Mouse (Mus musculus): ENCODE data around the gene Wrb.

The Wrb gene

GRCm38 (mm10) chr16:96158511-96159080, 13.4 kb downstream of the Wrb start:
- no peak for DNase-seq (ENCODE audit: low spot score in 2 of 2)

- DNase-seq (ENCODE audit: low spot score in 2 of 2): peak; percentile 21 to 37
These were observed 14.0 kb downstream of the Wrb start for GRCm38 (mm10) chr16:96159091-96159731.

GRCm38 (mm10) chr16:96159794-96160346, 14.7 kb downstream of the Wrb start:
- DNase-seq (ENCODE audit: low spot score in 2 of 2): no peak

GRCm38 (mm10) chr16:96160927-96161326, 15.7 kb downstream of the Wrb start:
- no peak for DNase-seq (ENCODE audit: low spot score in 2 of 2)

GRCm38 (mm10) chr16:96161336-96161735, 16.1 kb downstream of the Wrb start:
- no peak for DNase-seq (ENCODE audit: low spot score in 2 of 2)

GRCm38 (mm10) chr16:96165723-96166264, 20.6 kb downstream of the Wrb start:
- no peak for DNase-seq (ENCODE audit: low spot score in 2 of 2)

GRCm38 (mm10) chr16:96168837-96169236, 23.6 kb downstream of the Wrb start:
- no peak for DNase-seq (ENCODE audit: low spot score in 2 of 2)

- DNase-seq (ENCODE audit: low spot score in 2 of 2): no peak
These were observed 28.4 kb downstream of the Wrb start for GRCm38 (mm10) chr16:96173648-96174047.

GRCm38 (mm10) chr16:96175399-96175798, 30.2 kb downstream of the Wrb start:
- DNase-seq (ENCODE audit: low spot score in 2 of 2): no peak

GRCm38 (mm10) chr16:96179156-96179555, 33.9 kb downstream of the Wrb start:
- DNase-seq (ENCODE audit: low spot score in 2 of 2): no peak

GRCm38 (mm10) chr16:96187619-96188018, 42.4 kb downstream of the Wrb start:
- no peak for DNase-seq (ENCODE audit: low spot score in 2 of 2)

- DNase-seq (ENCODE audit: low spot score in 2 of 2): peak; percentile 99 to 100
These were observed 46.6 kb downstream of the Wrb start, which contains the start of gene Lca5l for GRCm38 (mm10) chr16:96191531-96192506. TSS of gene Lca5l (minus strand) at chr16:96192271.

GRCm38 (mm10) chr16:96199913-96200701, 54.9 kb downstream of the Wrb start, which contains the start of gene Sh3bgr:
TSS of gene Sh3bgr (plus strand) at chr16:96200450.
- DNase-seq (ENCODE audit: low spot score in 2 of 2): no peak

GRCm38 (mm10) chr16:96200702-96201028, 55.5 kb downstream of the Wrb start:
- no peak for DNase-seq (ENCODE audit: low spot score in 2 of 2)

- no peak for DNase-seq (ENCODE audit: low spot score in 2 of 2)
These were observed 56.5 kb downstream of the Wrb start for GRCm38 (mm10) chr16:96201485-96202232.

Data from right cerebral cortex, adult 2 months (tissue).